Mouse (Mus musculus) subcutaneous adipose tissue, adult 2 months (tissue): ENCODE data around the gene Cstb. TPM values are rescaled to one million over a fixed set of nuclear protein-coding genes. Genes with fewer than 3 reads are reported as not detected.

Source experiments
- polyA plus RNA-seq: library from polyadenylated mRNA; depleted of rRNA; stranded (reverse); fragments of >200 nt; gene quantifications from 2 replicates; pipeline ENCODE4 v1.2.3, GENCODE M21; 2012; ENCODE audit warnings: low replicate concordance; rRNA removed

Gene Cstb
- polyA plus RNA-seq, result 89.2 and 103 TPM in 2 replicates

DNA sequence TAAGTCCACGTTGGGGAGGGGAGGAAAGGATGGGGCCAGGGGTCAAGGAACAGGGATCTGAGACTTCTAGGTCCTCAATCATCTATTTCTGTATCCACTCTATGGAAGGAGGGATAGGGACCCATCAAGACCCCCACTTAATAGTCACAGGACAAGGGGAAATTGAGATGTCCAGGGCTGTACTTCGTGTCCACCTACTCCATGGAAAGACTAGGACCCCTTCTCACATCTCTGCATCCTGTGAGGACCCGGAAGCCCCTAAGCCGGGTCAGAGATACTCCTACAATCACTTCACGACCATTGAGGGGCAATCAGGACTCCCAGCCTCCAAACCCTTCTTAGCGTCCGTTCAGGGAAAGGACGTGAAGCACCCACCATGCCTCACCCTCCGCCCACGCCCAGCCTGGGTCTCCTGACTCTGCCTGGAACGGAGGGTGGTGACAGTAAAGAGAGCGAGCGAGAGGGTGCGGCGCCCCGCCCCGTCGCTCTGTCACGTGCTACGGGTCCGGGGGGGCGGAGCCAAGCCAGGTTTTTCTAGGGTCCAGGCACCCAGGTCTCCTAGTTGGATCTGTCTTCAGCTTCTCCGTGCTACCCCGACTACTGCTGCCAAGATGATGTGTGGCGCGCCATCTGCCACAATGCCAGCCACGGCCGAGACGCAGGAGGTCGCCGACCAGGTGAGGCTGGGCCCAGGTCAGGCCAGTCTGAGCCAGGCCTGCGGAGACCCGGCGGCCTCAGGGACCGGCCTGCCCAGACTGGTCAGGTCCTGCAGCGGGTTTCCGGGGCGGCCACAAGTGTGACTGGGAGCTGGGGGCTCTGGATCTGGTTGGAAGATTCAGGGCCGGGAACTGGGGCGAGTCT lies at the start of gene Cstb:
Cstb (plus strand) TSS at position 489 of the 861 bp plus-strand sequence.

DNA sequence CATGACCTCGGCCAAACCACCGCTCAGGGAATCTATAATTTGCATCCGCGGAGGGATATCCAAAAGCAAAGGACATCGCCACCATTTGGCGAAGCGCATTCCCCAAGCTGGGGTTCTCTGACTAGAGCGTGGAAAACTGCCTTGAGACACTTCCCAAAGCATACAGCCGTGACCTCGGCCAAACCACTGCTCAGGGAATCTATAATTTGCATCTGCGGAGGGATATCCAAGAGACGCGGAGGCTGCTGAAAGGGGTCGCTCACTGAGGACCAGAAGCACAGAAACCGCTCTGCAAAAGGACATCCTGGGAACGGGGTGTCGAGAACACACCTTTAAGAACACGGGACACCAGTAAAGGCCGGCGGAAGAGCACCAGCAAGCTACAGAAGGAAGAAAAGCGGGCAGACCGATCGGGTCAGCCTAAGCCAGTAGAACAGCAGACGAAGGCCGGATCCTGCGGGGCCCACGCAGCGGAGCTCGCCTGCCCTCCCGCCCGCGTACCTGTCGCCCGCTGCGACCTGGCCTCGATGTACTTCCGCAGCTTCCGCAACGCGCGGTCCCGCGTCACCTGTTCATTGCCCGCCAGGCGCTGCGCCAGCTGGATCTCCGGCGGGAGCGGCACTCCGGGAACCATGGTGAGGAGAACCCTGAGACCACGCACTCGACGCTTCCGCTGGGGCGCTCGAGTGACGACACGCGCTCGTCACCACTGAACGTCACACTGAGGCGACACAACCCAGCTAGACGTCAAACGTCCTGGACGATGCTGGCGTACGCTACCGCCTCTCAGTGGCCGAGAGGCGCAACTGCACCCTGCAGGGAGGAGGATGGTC lies 12.9 kb upstream of the Cstb start, which contains the start of gene Rrp1:
Rrp1 (minus strand) TSS at position 725 of the 833 bp plus-strand sequence.

GRCm38 (mm10) chr10:78464792-78465207 lies 39.3 kb downstream of the Cstb start, which contains the start of gene Pdxk:
TSS of gene Pdxk (minus strand) at chr10:78464975.

Other genes with a start within 250 kb of the Cstb start
- gene Pwp2, start 240.5 kb upstream of the Cstb start, polyA plus RNA-seq, result 7.8 and 19.7 TPM in 2 replicates
- 49.3 and 56.1 TPM in 2 replicates for gene Trappc10, start 181.0 kb upstream of the Cstb start, polyA plus RNA-seq
- 416 and 518 TPM in 2 replicates for gene Agpat3, start 73.2 kb upstream of the Cstb start, polyA plus RNA-seq
- 76.6 and 90.3 TPM in 2 replicates for gene Rrp1, start 12.6 kb upstream of the Cstb start, polyA plus RNA-seq
- 45.4 and 110 TPM in 2 replicates for gene Pdxk, start 39.3 kb downstream of the Cstb start, polyA plus RNA-seq
- 0.76 TPM in 1 of 2 replicates, not detected in the other for gene Olfr1358, start 91.8 kb downstream of the Cstb start, polyA plus RNA-seq
- 32.1 and 63.2 TPM in 2 replicates for gene Ilvbl, start 148.7 kb downstream of the Cstb start, polyA plus RNA-seq
- gene Syde1, start 166.3 kb downstream of the Cstb start, polyA plus RNA-seq, result 50.6 and 51.1 TPM in 2 replicates
- not detected in 2 replicates for gene Olfr1357, start 192.4 kb downstream of the Cstb start, polyA plus RNA-seq